Mouse (Mus musculus) CH12.LX (cell line): Measurements from ENCODE around the gene Syngap1. TPM values are rescaled to one million over a fixed set of nuclear protein-coding genes. Genes with fewer than 3 reads are reported as not detected.

Source experiments
- DNase-seq: peaks from one replicate; pipeline ENCODE4 v3.0.0-alpha.2; 2013; ENCODE audit errors: extremely low read depth
- H3K27ac ChIP-seq: 2 replicates; pipeline ENCODE4 v1.5.1; 2012; ENCODE audit warnings: low read depth, mild to moderate bottlenecking, control low read depth, moderate library complexity; ENCODE audit not compliant: insufficient read depth
- H3K27me3 ChIP-seq: replicated peaks from 2 replicates; pipeline ENCODE3; 2012; ENCODE audit warnings: inconsistent platforms
- H3K36me3 ChIP-seq, 2 experiments: replicated peaks in 1 of 2; 2 replicates each; pipeline versions ENCODE3 to v1.6.1; 2012; ENCODE audit warnings: inconsistent platforms in 1 of 2, low read length in 1 of 2, mild to moderate bottlenecking in 1 of 2, mixed read lengths in 1 of 2, moderate library complexity in 1 of 2; ENCODE audit not compliant: control insufficient read depth in 1 of 2, insufficient read depth in 1 of 2
- H3K4me1 ChIP-seq, 2 experiments: 2 replicates each; pipeline ENCODE4 v1.6.1; 2012; ENCODE audit warnings: inconsistent platforms in 1 of 2, moderate library complexity in 1 of 2; ENCODE audit not compliant: insufficient read depth in 2 of 2, control insufficient read depth in 1 of 2
- H3K4me2 ChIP-seq: 2 replicates; pipeline ENCODE4 v1.6.1; 2012; ENCODE audit warnings: low read depth, mild to moderate bottlenecking, control low read depth; ENCODE audit not compliant: poor library complexity, insufficient read depth, severe bottlenecking
- H3K4me3 ChIP-seq, 3 experiments: fragments of 150-350 bp in 1 of 3; sonication (generic) in 1 of 3; replicated peaks in 1 of 3; 2 replicates each; pipeline versions ENCODE3 to v1.5.1; 2011 to 2012; ENCODE audit warnings: low read depth in 2 of 3, low read length in 2 of 3, mild to moderate bottlenecking in 2 of 3, moderate library complexity in 2 of 3, control low read depth in 1 of 3, improper control_type of control experiment in 1 of 3, inconsistent platforms in 1 of 3, mixed read lengths in 1 of 3; ENCODE audit not compliant: poor library complexity in 1 of 3
- H3K79me2 ChIP-seq: replicated peaks from 2 replicates; pipeline ENCODE4 v1.6.1; 2012; ENCODE audit warnings: mild to moderate bottlenecking, moderate library complexity; ENCODE audit not compliant: control insufficient read depth, poor library complexity, insufficient read depth, severe bottlenecking; ENCODE audit errors: extremely low read depth
- H3K9ac ChIP-seq: 2 replicates; pipeline ENCODE4 v1.6.1; 2012; ENCODE audit warnings: low read depth, mild to moderate bottlenecking, control low read depth, moderate library complexity; ENCODE audit not compliant: insufficient read depth
- H3K9me3 ChIP-seq: replicated peaks from 2 replicates; pipeline ENCODE3; 2012; ENCODE audit warnings: low read length, inconsistent platforms, mixed read lengths
- CHD1 ChIP-seq: IDR thresholded peaks from 2 replicates; pipeline ENCODE4 v1.6.1; 2012; ENCODE audit warnings: low read depth, low read length, improper control_type of control experiment, inconsistent platforms
- CHD2 ChIP-seq: IDR thresholded peaks from 2 replicates; pipeline ENCODE4 v1.6.1; 2011; ENCODE audit warnings: low read length, improper control_type of control experiment
- CTCF ChIP-seq, 2 experiments: IDR thresholded peaks in 1 of 2; conservative IDR thresholded peaks in 1 of 2; 2 replicates each; pipeline ENCODE4 v1.5.1; 2011 to 2012; ENCODE audit warnings: low read depth in 2 of 2, low read length in 2 of 2, improper control_type of control experiment in 1 of 2, inconsistent platforms in 1 of 2, mild to moderate bottlenecking in 1 of 2, moderate library complexity in 1 of 2
- ELF1 ChIP-seq: IDR thresholded peaks from 2 replicates; pipeline ENCODE4 v1.6.1; 2014; ENCODE audit warnings: low read depth, mild to moderate bottlenecking, inconsistent platforms, low read length, improper control_type of control experiment
- EP300 ChIP-seq: IDR thresholded peaks from 2 replicates; pipeline ENCODE4 v1.6.1; 2011; ENCODE audit warnings: low read length, improper control_type of control experiment
- ETS1 ChIP-seq: conservative IDR thresholded peaks from 2 replicates; pipeline ENCODE4 v1.6.1; 2012; ENCODE audit warnings: low read depth, mild to moderate bottlenecking, inconsistent platforms, low read length, improper control_type of control experiment, moderate library complexity
- HCFC1 ChIP-seq: IDR thresholded peaks from 2 replicates; pipeline ENCODE4 v1.6.1; 2012; ENCODE audit warnings: low read depth, mild to moderate bottlenecking, inconsistent platforms, low read length, improper control_type of control experiment
- JUN ChIP-seq: IDR thresholded peaks from 2 replicates; pipeline ENCODE4 v1.6.1; 2011; ENCODE audit warnings: low read depth, mild to moderate bottlenecking, low read length, improper control_type of control experiment, moderate library complexity; ENCODE audit not compliant: insufficient read depth
- KAT2A ChIP-seq: IDR thresholded peaks from 2 replicates; pipeline ENCODE4 v1.6.1; 2012; ENCODE audit warnings: low read length, improper control_type of control experiment, inconsistent platforms; ENCODE audit not compliant: insufficient replicate concordance
- MAX ChIP-seq: IDR thresholded peaks from 2 replicates; pipeline ENCODE4 v1.6.1; 2011; ENCODE audit warnings: low read length, improper control_type of control experiment
- MEF2A ChIP-seq: IDR thresholded peaks from 2 replicates; pipeline ENCODE4 v1.6.1; 2014; ENCODE audit warnings: low read depth, mild to moderate bottlenecking, inconsistent platforms, low read length, improper control_type of control experiment, borderline replicate concordance
- MXI1 ChIP-seq: IDR thresholded peaks from 2 replicates; pipeline ENCODE4 v1.6.1; 2011; ENCODE audit warnings: mild to moderate bottlenecking, low read depth, low read length, improper control_type of control experiment
- NELFE ChIP-seq: IDR thresholded peaks from 2 replicates; pipeline ENCODE4 v1.6.1; 2011; ENCODE audit warnings: low read depth, low read length, improper control_type of control experiment
- PAX5 ChIP-seq: IDR thresholded peaks from 2 replicates; pipeline ENCODE4 v1.6.1; 2012; ENCODE audit warnings: low read length, inconsistent platforms, mixed read lengths
- POLR2A ChIP-seq: IDR thresholded peaks from 2 replicates; pipeline ENCODE4 v1.6.1; 2011; ENCODE audit warnings: low read depth, mild to moderate bottlenecking, improper control_type of control experiment, low read length
- RAD21 ChIP-seq: IDR thresholded peaks from 2 replicates; pipeline ENCODE4 v1.6.1; 2011; ENCODE audit warnings: low read depth, mild to moderate bottlenecking, low read length, improper control_type of control experiment, moderate library complexity
- RCOR1 ChIP-seq: conservative IDR thresholded peaks from 2 replicates; pipeline ENCODE4 v1.6.1; 2012; ENCODE audit warnings: low read depth, mild to moderate bottlenecking, inconsistent platforms, low read length, improper control_type of control experiment
- SIN3A ChIP-seq: IDR thresholded peaks from 2 replicates; pipeline ENCODE4 v1.6.1; 2012; ENCODE audit warnings: low read length, improper control_type of control experiment, inconsistent platforms
- TCF12 ChIP-seq: IDR thresholded peaks from 2 replicates; pipeline ENCODE4 v1.6.1; 2014; ENCODE audit warnings: low read depth, mild to moderate bottlenecking, inconsistent platforms, low read length, improper control_type of control experiment
- USF1 ChIP-seq: IDR thresholded peaks from 2 replicates; pipeline ENCODE4 v1.6.1; 2014; ENCODE audit warnings: low read depth, mild to moderate bottlenecking, inconsistent platforms, low read length, improper control_type of control experiment
- USF2 ChIP-seq: conservative IDR thresholded peaks from 2 replicates; pipeline ENCODE4 v1.6.1; 2011; ENCODE audit warnings: low read depth, low read length, improper control_type of control experiment
- ZKSCAN1 ChIP-seq: IDR thresholded peaks from 2 replicates; pipeline ENCODE4 v1.6.1; 2012; ENCODE audit warnings: low read depth, inconsistent platforms, low read length, improper control_type of control experiment, borderline replicate concordance
- dilution Hi-C: fragments of 300-500 bp; cut with MboI; formaldehyde crosslinking; loops from 2 replicates; pipeline ENCODE4 v1.14.3; 2020; ENCODE audit warnings: low sequenced_read_pairs; ENCODE audit not compliant: extremely low pct_unique_long_range_greater_than_20kb, extremely low pct_ligation_motif_present
- in situ Hi-C: fragments of 300-500 bp; cut with MboI; formaldehyde crosslinking; loops from 3 replicates; pipeline ENCODE4 v1.14.3; 2019; ENCODE audit warnings: low sequenced_read_pairs, low pct_ligation_motif_present, low pct_unique_long_range_greater_than_20kb, mixed read lengths
- polyA plus RNA-seq: library from polyadenylated mRNA; unstranded; fragments of >175 nt; gene quantifications from 2 replicates; pipeline ENCODE4 v1.2.1, GENCODE M21; 2012; ENCODE audit warnings: low read depth; ENCODE audit not compliant: insufficient read length
- total RNA-seq, 2 experiments: library from RNA; depleted of rRNA; stranded (reverse); fragments of 300-350 nt in 1 of 2; fragments of >200 nt in 1 of 2; gene quantifications; 2 replicates each; pipeline ENCODE4 v1.2.3; 2012 to 2014

Syngap1 gene
- 1.3 and 1.7 TPM in 2 replicates for total RNA-seq (2012; rRNA removed)
- total RNA-seq (2014; rRNA removed), result 0.34 TPM in 1 of 2 replicates, not detected in the other
- 2.4 and 3.1 TPM in 2 replicates for polyA plus RNA-seq

GRCm38 (mm10) chr17:26941031-26941789, at the start of gene Syngap1:
Gene Syngap1, plus strand, starts transcription at chr17:26941253.
- DNase-seq, result no peak
- peaks cover 36% of the 10 kb centered on the region for H3K27me3 ChIP-seq
- no peaks in the 10 kb centered on the region for H3K9me3 ChIP-seq
- in situ Hi-C loops (no loop called here), dilution Hi-C loops (no loop called here)
- H3K79me2 ChIP-seq, result peaks cover 6% of the 10 kb centered on the region
- peak within 1 kb of the TSS; percentile 55 for H3K4me2 ChIP-seq
- peaks cover 5 to 24% of the 10 kb centered on the region in 2 experiments; a peak in 3 of 4 replicates for H3K4me1 ChIP-seq
- TF ChIP-seq TCF12 (no peak), ELF1 (no peak), CHD1 (no peak), NELFE (no peak), MEF2A (no peak), MXI1 (no peak), HCFC1 (no peak), MAX (no peak), USF2 (no peak), PAX5 (no peak), CTCF (conservative IDR thresholded peaks at IDR 0.05 in 1 of 2, IDR thresholded peaks at IDR 0.05 in 1 of 2; ENCODE audit: low read depth in 2 of 2, low read length in 2 of 2) (no peak), RCOR1 (no peak), ZKSCAN1 (no peak), SIN3A (no peak), RAD21 (no peak), EP300 (no peak), USF1 (no peak), ETS1 (no peak)
- peak within 1 kb of the TSS; percentile 56 to 79 (median 68) for H3K4me3 ChIP-seq
- H3K27ac ChIP-seq, result no peak within 1 kb of the TSS
- peaks cover 10 to 13% of the 10 kb centered on the region in 2 experiments for H3K36me3 ChIP-seq
- peak within 1 kb of the TSS; percentile 74 for H3K9ac ChIP-seq

- Histone ChIP-seq H3K4me1 (peaks cover 2 to 17% of the 10 kb centered on the region in 2 experiments; a peak in 2 of 4 replicates), H3K36me3 (no peaks in the 10 kb centered on the region), H3K4me2 (no peak overlapping the region), H3K27me3 (no peaks in the 10 kb centered on the region)
- dilution Hi-C loops, result no loop called here
- in situ Hi-C loops, result no loop called here
- DNase-seq, result no peak
- TF ChIP-seq KAT2A (no peak), JUN (no peak), CHD2 (no peak), POLR2A (no peak)
- TF ChIP-seq, all 38 proteins: peak for 0
- Histone ChIP-seq H3K9ac (no peak overlapping the region), H3K9me3 (peaks cover 9% of the 10 kb centered on the region), H3K27ac (no peak overlapping the region), H3K79me2 (no peaks in the 10 kb centered on the region), H3K4me3 (no peak overlapping the region)
Observed at GRCm38 (mm10) chr17:26892635-26893375, 48.2 kb upstream of the Syngap1 start.
